Mouse (Mus musculus): ENCODE results near the gene Wdr20.
"Not testable (repeated sequence)": the region's sequence is repeated elsewhere in the genome, so short reads cannot be mapped to it uniquely, and the experiment has no call there.

Gene Wdr20

DNA sequence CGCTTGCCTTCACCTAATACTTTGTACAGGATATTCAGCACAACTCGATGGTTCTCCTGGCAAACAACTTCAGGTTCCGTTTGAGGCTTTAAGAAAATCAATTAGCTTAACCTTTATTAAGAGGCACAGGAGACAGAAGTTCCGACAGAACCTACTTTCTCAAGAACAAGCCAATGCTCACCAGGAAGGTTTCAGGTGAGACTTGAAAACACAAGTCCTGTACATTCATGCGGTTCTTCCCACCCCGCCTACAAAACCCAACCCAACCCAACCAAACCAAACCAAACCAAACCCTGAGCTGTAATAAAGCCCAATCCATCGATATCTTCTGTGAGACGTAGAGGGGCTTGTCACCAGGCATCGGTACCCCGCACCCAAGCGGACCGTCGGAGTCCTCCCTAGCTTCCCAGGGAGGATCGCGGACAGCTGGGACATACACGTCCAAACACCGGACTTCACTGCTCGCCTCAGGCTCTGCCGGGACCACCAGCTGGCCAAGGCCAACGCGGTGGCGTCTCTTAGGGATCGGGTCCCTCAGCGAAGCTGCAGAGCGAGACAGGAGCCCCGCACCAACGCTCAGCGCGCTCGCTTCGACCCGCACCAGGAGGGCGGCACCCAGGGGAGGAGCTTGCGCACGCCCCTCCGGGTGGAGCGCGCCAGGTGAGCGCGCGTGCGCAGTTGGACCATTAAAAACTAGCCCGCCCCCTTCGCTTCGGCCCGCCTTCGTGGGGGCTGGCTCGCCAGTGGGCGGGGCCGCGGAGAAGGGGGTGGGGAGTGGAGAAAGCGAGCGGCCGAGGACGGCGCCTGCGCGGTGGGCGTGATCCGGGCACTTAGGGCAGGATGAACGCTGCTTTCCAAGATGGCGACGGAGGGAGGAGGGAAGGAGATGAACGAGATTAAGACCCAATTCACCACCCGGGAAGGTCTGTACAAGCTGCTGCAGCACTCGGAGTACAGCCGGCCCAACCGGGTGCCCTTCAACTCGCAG, at the start of gene Wdr20:
TSS of gene Wdr20 (plus strand) at position 775 of the 988 bp plus-strand sequence.
- DNase-seq (ENCODE audit: low spot score) = peak; percentile 85

DNA sequence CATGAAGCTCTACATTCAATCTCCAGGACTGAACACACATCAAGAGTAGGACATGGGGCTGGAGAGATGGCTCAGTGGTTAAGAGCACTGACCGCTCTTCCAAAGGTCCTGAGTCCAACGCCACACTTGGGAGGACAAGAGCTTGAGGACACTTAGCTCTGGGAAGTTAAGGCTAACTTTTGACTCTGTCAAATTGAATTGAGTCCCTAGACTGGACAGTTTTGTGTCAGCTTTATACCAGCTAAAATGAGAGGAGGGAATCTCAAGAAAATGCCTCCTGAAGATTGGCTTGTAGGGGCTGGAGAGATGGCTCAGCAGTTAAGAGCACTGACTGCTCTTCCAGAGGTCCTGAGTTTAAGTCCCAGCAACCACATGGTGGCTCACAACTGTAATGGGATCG, 48.8 kb upstream of the Wdr20 start:
- not testable (repeated sequence) for DNase-seq (ENCODE audit: low spot score)

- DNase-seq (ENCODE audit: low spot score) = no peak
These were observed 47.7 kb upstream of the Wdr20 start for GRCm38 (mm10) chr12:110689919-110690643.

DNA sequence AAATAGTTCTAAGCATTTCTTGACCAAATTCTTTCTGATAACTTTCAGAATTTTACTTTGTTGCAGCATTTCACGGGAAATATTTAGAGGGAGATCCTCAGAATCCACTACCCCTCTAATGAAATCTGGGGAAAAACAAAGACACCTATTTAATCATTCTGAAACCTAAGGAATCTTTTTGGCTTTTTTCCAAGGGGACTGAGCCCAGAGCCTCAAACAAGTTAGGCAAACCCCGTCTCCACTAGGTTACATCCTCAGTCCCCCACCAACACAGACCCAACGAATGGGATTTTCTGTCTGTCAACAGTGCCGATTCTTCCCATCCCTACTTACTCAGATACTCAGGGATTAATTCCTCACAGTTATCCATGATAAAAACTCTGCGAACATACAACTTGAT, 44.4 kb upstream of the Wdr20 start:
- DNase-seq (ENCODE audit: low spot score) = not testable (repeated sequence)

- no peak for DNase-seq (ENCODE audit: low spot score)
These were observed 42.0 kb upstream of the Wdr20 start for GRCm38 (mm10) chr12:110695676-110696171.

- peak; percentile 87 for DNase-seq (ENCODE audit: low spot score)
These were observed 41.4 kb upstream of the Wdr20 start for GRCm38 (mm10) chr12:110696173-110696974.

DNA sequence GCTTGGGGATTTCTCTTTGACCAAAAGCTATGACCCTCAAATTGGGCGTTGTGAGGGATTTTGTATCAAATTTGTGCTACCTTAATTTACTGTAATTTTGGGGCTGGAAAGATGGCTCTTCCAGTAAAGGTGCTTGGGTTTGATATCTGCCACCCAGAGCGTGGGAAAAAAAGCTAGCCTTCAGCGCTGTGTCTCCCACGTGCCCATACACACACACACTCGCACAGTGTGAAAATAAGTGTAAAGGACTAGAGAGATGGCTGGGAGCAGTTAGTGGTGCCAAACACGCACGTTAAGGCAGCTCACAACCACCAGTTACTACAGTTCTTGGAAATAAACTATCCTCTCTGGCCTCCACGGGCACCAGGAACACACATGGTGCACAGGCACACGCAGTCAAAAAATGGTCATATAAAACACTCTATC, 40.8 kb upstream of the Wdr20 start:
- no peak for DNase-seq (ENCODE audit: low spot score)

GRCm38 (mm10) chr12:110697457-110697856, 40.3 kb upstream of the Wdr20 start:
- no peak for DNase-seq (ENCODE audit: low spot score)

DNA sequence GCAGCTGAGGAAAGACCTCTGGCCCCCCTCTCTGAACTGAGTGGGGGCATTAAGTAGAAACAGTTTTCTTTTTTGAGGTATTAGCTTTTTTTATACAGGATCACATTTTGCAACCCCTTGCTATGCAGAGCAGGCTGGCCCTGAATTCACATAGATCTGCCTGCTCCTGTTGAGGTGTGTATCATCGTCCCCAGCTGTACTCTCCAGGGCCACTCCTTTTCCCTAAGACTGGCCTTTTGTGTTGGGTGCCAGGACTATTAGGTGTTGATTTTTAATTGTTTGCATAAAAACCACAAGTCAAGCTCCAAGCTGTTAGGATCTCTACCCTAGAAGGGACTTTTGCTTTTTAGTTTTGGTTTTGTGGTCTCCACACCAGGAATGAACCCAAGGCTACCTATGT, 39.7 kb upstream of the Wdr20 start:
- DNase-seq (ENCODE audit: low spot score) = no peak

- DNase-seq (ENCODE audit: low spot score) = no peak
These were observed 39.1 kb upstream of the Wdr20 start for GRCm38 (mm10) chr12:110698523-110699170.

DNA sequence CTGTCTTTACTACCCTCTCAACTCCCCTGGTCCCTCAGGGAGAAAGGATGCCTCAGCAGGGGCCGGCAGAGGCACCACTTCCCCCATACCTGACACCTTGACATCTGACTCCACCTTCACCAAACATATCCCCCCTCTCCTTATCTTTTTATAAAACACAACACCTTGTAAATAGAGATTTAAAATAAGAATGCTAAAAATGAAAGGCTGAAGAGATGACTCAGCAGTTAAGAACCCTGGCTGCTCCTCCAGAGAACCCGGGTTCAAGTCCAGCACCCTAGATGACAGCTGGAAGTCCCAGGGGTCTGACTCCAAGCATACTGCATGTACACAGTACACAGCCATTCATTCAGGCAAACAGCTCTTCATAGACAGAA, 38.6 kb upstream of the Wdr20 start:
- DNase-seq (ENCODE audit: low spot score) = no peak

DNA sequence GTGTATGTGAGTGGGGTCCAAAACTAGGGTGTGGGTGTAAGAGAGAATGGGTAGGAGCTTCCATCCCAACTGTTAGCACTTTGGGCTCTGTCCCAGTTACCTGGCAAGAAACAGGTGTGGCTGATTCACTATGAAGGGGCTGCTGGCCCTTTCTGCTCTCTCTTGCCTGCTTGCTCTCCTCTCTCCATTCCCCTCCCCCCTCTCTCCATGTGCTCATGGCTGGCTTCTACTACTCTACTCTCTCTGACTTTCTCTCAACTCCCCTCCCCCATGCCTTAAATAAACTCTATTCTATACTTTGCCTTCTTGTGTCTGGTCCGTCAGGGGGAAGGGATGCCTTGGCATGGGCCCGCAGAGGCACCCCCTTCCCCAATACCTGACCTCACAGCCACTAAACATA, 37.0 kb upstream of the Wdr20 start:
- no peak for DNase-seq (ENCODE audit: low spot score)

DNA sequence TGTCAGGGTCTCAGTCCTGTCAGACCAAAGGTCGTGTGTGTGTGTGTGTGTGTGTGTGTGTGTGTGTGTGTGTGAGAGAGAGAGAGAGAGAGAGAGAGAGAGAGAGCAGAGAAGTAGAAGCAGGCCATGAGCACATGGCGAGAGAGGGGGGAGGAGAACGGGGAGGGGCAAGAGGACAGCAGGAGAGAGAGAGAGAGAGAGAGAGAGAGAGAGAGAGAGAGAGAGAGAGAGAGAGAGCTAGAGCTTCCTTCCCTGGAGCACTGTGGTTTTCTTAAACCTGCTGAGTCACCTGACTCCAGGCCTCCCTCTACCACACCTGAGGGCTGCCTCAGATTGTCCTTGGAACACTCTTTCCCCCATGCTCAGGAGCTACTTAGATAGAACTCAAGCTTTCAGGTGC, 36.4 kb upstream of the Wdr20 start:
- not testable (repeated sequence) for DNase-seq (ENCODE audit: low spot score)

DNA sequence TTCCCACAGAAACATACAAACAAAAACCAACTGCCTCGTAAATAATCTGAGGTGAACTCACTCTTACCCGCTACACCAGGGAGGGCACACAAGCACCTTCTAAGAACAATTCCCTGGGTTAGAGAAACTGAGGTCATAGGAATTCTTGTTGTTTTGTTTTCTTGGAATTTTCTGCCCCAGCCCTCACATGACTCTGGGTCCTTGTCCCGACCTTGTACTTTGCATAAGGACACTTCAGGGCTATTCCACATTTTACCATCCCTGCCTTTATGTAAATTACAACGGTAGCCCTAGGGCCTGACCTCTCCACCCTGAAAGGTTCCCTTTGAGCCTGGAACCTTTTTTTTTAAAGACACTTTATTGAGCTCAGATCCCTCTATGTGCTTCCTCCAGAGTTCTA, 35.2 kb upstream of the Wdr20 start, which contains the start of gene Hsp90aa1:
TSS of gene Hsp90aa1 (minus strand) at position 173 of the 400 bp plus-strand sequence.
- DNase-seq (ENCODE audit: low spot score) = no peak

DNA sequence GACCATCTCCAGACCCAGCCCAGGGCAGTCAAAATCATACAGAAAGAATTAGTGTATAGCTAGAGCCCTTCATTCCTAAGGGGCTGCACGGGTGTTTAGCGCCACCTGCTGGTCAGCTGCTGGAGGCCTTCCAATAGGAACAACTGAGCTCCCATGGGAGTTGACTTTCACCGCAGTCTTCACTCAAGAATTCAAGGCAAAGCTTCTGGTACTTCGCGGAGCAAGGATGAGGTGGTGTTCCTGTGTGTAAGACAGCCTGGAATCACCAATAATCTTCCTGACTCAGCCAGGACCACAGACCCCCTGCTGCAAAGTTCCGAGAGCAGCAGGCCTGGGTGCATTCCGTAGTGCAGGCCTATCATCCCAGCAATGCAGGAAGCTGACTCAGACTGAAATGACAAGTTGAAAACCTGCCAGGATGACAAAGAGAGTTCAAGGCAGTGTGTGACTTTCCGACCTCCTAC, 34.7 kb upstream of the Wdr20 start:
- DNase-seq (ENCODE audit: low spot score) = peak; percentile 73

- no peak for DNase-seq (ENCODE audit: low spot score)
These were observed 34.1 kb upstream of the Wdr20 start for GRCm38 (mm10) chr12:110703682-110704081.

- not testable (repeated sequence) for DNase-seq (ENCODE audit: low spot score)
These were observed 32.3 kb upstream of the Wdr20 start for GRCm38 (mm10) chr12:110705419-110705818.

GRCm38 (mm10) chr12:110706337-110707231, 31.2 kb upstream of the Wdr20 start:
- no peak for DNase-seq (ENCODE audit: low spot score)

GRCm38 (mm10) chr12:110707451-110707850, 30.3 kb upstream of the Wdr20 start:
- DNase-seq (ENCODE audit: low spot score) = no peak

GRCm38 (mm10) chr12:110711270-110711669, 26.5 kb upstream of the Wdr20 start:
- no peak for DNase-seq (ENCODE audit: low spot score)
